In the genomic region with DNA sequence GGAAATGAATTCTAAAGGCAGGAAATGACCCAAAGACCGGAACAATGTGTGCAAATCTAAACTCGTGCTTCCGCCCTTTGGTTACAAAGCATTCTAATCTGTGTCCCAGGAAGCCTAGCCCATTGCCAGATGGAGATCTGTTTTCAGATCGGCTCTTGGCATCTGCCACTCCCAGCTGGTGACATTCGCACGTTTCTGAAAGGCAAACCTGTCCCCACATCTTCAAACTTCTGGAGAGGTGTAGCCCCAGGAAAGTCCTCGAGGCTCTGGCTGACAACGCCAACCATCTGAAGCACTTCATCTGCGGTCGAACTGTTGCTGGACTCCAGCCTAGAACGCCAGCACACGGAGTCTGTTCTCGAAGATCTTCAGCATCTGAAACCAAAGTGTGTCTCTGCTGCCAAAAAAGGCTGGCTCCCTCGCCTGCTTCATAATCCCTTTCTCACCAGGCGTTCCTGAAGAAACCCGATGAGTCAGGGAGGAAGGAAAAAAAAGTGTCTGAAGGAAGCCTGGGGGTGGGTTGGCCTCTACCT, we compare ENCODE assay signal across 9 mouse cellular contexts.
A peak's percentile ranks its signal among the peaks of the same experiment; 100 is the strongest.
DNase-seq lines count a peak whose midpoint lies in the region; ATAC-seq and TF ChIP-seq lines count a peak whose summit lies in the region.
"Had no signal": no experiment of that assay in that cellular context is flagged by ENCODE, and none has a peak within 500 bp of the region (broad histone marks: within the 10 kb centered on the region; RNA-seq: fewer than 3 reads in every experiment).

No protein-coding gene starts in this region.

- ATAC-seq in hindbrain, postnatal 0 days, result peak; percentile 41; the same call in 1 of the 2 replicates
- no peak for ATAC-seq in hindbrain, embryonic 11.5 days (ENCODE audit: low FRiP score)
- peak; percentile 61 for ATAC-seq in intestine, embryonic 16.5 days
- no peak for ATAC-seq in midbrain, embryonic 14.5 days (ENCODE audit: low FRiP score, low TSS enrichment)

- WGBS in hindbrain, postnatal 0 days, result 23% methylated on average over 16 of the region's 16 CpGs
- 57% methylated on average over 16 of the region's 16 CpGs for WGBS in hindbrain, embryonic 11.5 days
- 19% methylated on average over 16 of the region's 16 CpGs for WGBS in intestine, embryonic 16.5 days
- 50% methylated on average over 16 of the region's 16 CpGs for WGBS in midbrain, embryonic 14.5 days

- no peaks in the 10 kb centered on the region for H3K9me3 ChIP-seq in hindbrain, postnatal 0 days (ENCODE audit: low read length)
- H3K9me3 ChIP-seq in hindbrain, embryonic 11.5 days (ENCODE audit: control insufficient read depth, low read length), result no peaks in the 10 kb centered on the region
- no peaks in the 10 kb centered on the region for H3K9me3 ChIP-seq in intestine, embryonic 16.5 days (ENCODE audit: control insufficient read depth, low read length)
- H3K9me3 ChIP-seq in midbrain, embryonic 14.5 days (ENCODE audit: control insufficient read depth, low read length), result no peaks in the 10 kb centered on the region
- H3K9me3 ChIP-seq: neural tube, embryonic 12.5 days had no signal

- no peak for TF ChIP-seq CTCF in hindbrain, postnatal 0 days (IDR thresholded peaks at IDR 0.05; ENCODE audit: low read depth)

- H3K36me3 ChIP-seq in hindbrain, postnatal 0 days (ENCODE audit: insufficient read depth, low read length), result no peaks in the 10 kb centered on the region
- no peaks in the 10 kb centered on the region for H3K36me3 ChIP-seq in hindbrain, embryonic 11.5 days (ENCODE audit: control insufficient read depth, insufficient read depth, low read length)
- H3K36me3 ChIP-seq in intestine, embryonic 16.5 days (ENCODE audit: control insufficient read depth, insufficient read depth, low read length), result no peaks in the 10 kb centered on the region
- H3K36me3 ChIP-seq in midbrain, embryonic 14.5 days (ENCODE audit: control insufficient read depth, insufficient read depth, low read length), result no peaks in the 10 kb centered on the region
- H3K36me3 ChIP-seq: neural tube, embryonic 12.5 days had no signal

- DNase-seq in hindbrain, postnatal 0 days (ENCODE audit: low spot score), result peak; percentile 73
- DNase-seq in hindbrain, embryonic 11.5 days (ENCODE audit: low spot score), result no peak
- DNase-seq in cerebellum, adult 9-10 months, result peak; percentile 93
- DNase-seq in gastrocnemius, adult 8-10 months (ENCODE audit: low spot score in 2 of 2), result peak; percentile 54 to 55
- peak; percentile 79 to 98 for DNase-seq in left cerebral cortex, postnatal 25 days (ENCODE audit: low spot score in 2 of 2)
- peak; percentile 41 for DNase-seq in midbrain, embryonic 14.5 days
- peak; percentile 32 to 69 for DNase-seq in urinary bladder, adult 18-20 months (ENCODE audit: low spot score in 2 of 2)

- peak overlapping the region; percentile 66 for H3K27ac ChIP-seq in hindbrain, postnatal 0 days
- H3K27ac ChIP-seq in hindbrain, embryonic 11.5 days (ENCODE audit: low read depth, low read length), result no peak overlapping the region
- H3K27ac ChIP-seq in intestine, embryonic 16.5 days (ENCODE audit: low read length), result peak overlapping the region; percentile 78
- H3K27ac ChIP-seq in midbrain, embryonic 14.5 days (replicated peaks; ENCODE audit: low read depth, low read length), result no peak overlapping the region
- H3K27ac ChIP-seq: neural tube, embryonic 12.5 days had no signal

- H3K4me1 ChIP-seq in hindbrain, postnatal 0 days (ENCODE audit: insufficient read depth, low read length), result peaks cover 9% of the 10 kb centered on the region; the same call in 1 of the 2 replicates
- H3K4me1 ChIP-seq in hindbrain, embryonic 11.5 days (replicated peaks; ENCODE audit: control insufficient read depth, insufficient read depth, low read length), result no peaks in the 10 kb centered on the region
- peaks cover 16% of the 10 kb centered on the region for H3K4me1 ChIP-seq in intestine, embryonic 16.5 days (ENCODE audit: control insufficient read depth, insufficient read depth, low read length)
- H3K4me1 ChIP-seq in midbrain, embryonic 14.5 days (ENCODE audit: control insufficient read depth, insufficient read depth, low read length), result peaks cover 4% of the 10 kb centered on the region; the same call in 1 of the 2 replicates
- H3K4me1 ChIP-seq: neural tube, embryonic 12.5 days had no signal

- intact Hi-C loops in left cerebral cortex, postnatal 25 days (cut with DNase I), result loop anchor here (1.0 to 5.0 kb wide), 6 partner anchors 27 to 141 kb away; no protein-coding TSS in a partner anchor

- H3K9ac ChIP-seq in hindbrain, postnatal 0 days (replicated peaks; ENCODE audit: low read length), result no peak overlapping the region
- no peak overlapping the region for H3K9ac ChIP-seq in hindbrain, embryonic 11.5 days (ENCODE audit: low read depth, low read length)
- peak overlapping the region; percentile 35 for H3K9ac ChIP-seq in intestine, embryonic 16.5 days (ENCODE audit: low read depth, low read length)
- no peak overlapping the region for H3K9ac ChIP-seq in midbrain, embryonic 14.5 days (replicated peaks; ENCODE audit: low read length)
- H3K9ac ChIP-seq: neural tube, embryonic 12.5 days had no signal

- H3K4me2 ChIP-seq in hindbrain, postnatal 0 days (ENCODE audit: low read depth, low read length), result peak overlapping the region; percentile 35
- no peak overlapping the region for H3K4me2 ChIP-seq in hindbrain, embryonic 11.5 days (replicated peaks; ENCODE audit: low read depth, low read length)
- H3K4me2 ChIP-seq in intestine, embryonic 16.5 days (ENCODE audit: low read depth, low read length), result peak overlapping the region; percentile 29; the same call in 1 of the 2 replicates
- 0 out of 2 replicates have a peak overlapping the region, but pooled peaks have one; percentile 4 for H3K4me2 ChIP-seq in midbrain, embryonic 14.5 days (ENCODE audit: low read length)
- H3K4me2 ChIP-seq: neural tube, embryonic 12.5 days had no signal

- no peak overlapping the region for H3K4me3 ChIP-seq in hindbrain, postnatal 0 days (ENCODE audit: low read length)
- H3K4me3 ChIP-seq in hindbrain, embryonic 11.5 days (ENCODE audit: low read depth, low read length), result no peak overlapping the region
- no peak overlapping the region for H3K4me3 ChIP-seq in intestine, embryonic 16.5 days (ENCODE audit: low read length)
- H3K4me3 ChIP-seq in midbrain, embryonic 14.5 days (replicated peaks; ENCODE audit: low read depth, low read length), result no peak overlapping the region
- H3K4me3 ChIP-seq: neural tube, embryonic 12.5 days had no signal

- H3K27me3 ChIP-seq in hindbrain, postnatal 0 days (ENCODE audit: insufficient read depth, low read length), result no peaks in the 10 kb centered on the region
- no peaks in the 10 kb centered on the region for H3K27me3 ChIP-seq in hindbrain, embryonic 11.5 days (ENCODE audit: control insufficient read depth, insufficient read depth, low read length)
- H3K27me3 ChIP-seq in intestine, embryonic 16.5 days (replicated peaks; ENCODE audit: control insufficient read depth, insufficient read depth, low read length), result no peaks in the 10 kb centered on the region
- no peaks in the 10 kb centered on the region for H3K27me3 ChIP-seq in midbrain, embryonic 14.5 days (ENCODE audit: control insufficient read depth, insufficient read depth, low read length)
- H3K27me3 ChIP-seq: neural tube, embryonic 12.5 days had no signal

Comparison
In these comparisons a context has a peak if more than half of its experiments do, and no peak if none do; other contexts are left out.
1. ATAC-seq: peak in hindbrain, postnatal 0 days (single experiment) and intestine, embryonic 16.5 days (single experiment); none in hindbrain, embryonic 11.5 days (single experiment) and midbrain, embryonic 14.5 days (single experiment).
2. H3K27ac ChIP-seq: peak in hindbrain, postnatal 0 days (single experiment) and intestine, embryonic 16.5 days (single experiment); none in hindbrain, embryonic 11.5 days (single experiment) and midbrain, embryonic 14.5 days (single experiment).